Mouse (Mus musculus): ENCODE results near the gene Ceacam16. TPM values are rescaled to one million over a fixed set of nuclear protein-coding genes. Genes with fewer than 3 reads are reported as not detected.

Ceacam16 gene
- polyA plus RNA-seq, 1 experiment: 1.3 TPM

DNA sequence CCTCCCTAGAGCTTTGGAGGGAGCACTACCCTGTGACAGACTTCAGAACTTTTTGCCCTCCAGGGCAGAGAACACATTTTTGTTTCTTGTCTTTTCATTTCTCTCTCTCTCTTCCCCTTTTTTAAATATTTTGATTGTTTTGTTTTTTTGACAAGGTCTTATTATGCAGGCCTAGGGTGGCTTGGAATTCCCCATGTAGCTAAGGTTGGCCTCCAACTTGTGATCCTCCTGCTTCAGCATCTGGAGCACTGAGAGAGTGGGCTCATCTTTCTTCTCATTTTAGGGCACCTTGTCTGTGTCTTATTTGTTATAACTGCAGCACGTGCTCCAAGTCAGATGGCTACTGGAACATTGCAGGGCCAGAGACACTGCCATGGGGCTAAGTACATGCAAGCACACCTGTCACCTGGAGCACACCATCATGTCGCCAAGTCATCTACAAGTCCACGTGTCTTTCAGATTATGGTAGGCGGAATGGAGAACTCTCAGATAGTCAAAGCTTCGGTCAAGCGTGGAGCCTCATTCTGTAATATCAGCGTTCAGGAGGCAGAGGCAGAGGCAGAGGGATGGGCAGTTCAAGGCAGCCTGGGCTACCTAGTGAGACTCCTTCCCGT, 54.6 kb downstream of the Ceacam16 start:
- WGBS: 87% methylated on average over 8 of the region's 8 CpGs
- no peak overlapping the region for H3K4me3 ChIP-seq (ENCODE audit: low read depth, low read length)
- H3K36me3 ChIP-seq (ENCODE audit: control insufficient read depth, insufficient read depth, low read length): peaks cover 45% of the 10 kb centered on the region
- H3K4me1 ChIP-seq (ENCODE audit: control insufficient read depth, insufficient read depth, insufficient read length, low read length): peaks cover 7% of the 10 kb centered on the region; the same call in 1 of the 2 replicates
- TF ChIP-seq POLR2A (IDR thresholded peaks at IDR 0.05; ENCODE audit: low read depth, low read length) (no peak), CTCF (IDR thresholded peaks at IDR 0.05; ENCODE audit: extremely low read depth, insufficient read length, insufficient replicate concordance, low read depth, low read length) (no peak)
- no peak overlapping the region for H3K27ac ChIP-seq (ENCODE audit: insufficient read depth, low read depth, low read length)
- no peaks in the 10 kb centered on the region for H3K27me3 ChIP-seq (ENCODE audit: control insufficient read depth, insufficient read depth, low read length)

DNA sequence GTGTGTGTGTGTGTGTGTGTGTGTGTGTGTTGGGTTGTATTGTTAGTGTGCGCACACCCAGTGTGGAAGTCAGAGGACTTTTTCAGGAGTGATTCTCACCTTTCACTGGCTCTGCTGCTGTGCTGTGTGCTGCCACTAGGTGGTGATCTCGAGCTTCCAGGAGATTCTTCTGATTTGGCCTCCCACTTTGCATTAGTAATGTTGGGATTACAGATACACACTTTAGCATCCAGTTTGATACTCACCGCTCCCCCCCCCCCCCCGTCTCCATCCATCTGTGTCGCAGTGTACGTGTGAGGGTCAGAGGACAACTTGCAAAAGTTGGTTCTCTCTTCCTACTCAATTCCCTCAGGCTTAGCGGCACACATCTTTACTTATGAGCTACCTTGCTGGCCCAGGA, 58.1 kb downstream of the Ceacam16 start:
- peaks cover 10% of the 10 kb centered on the region for H3K36me3 ChIP-seq (ENCODE audit: control insufficient read depth, insufficient read depth, low read length)
- no peaks in the 10 kb centered on the region for H3K27me3 ChIP-seq (ENCODE audit: control insufficient read depth, insufficient read depth, low read length)
- no peak overlapping the region for H3K4me3 ChIP-seq (ENCODE audit: low read depth, low read length)
- peaks cover 7% of the 10 kb centered on the region; the same call in 1 of the 2 replicates for H3K4me1 ChIP-seq (ENCODE audit: control insufficient read depth, insufficient read depth, insufficient read length, low read length)
- 20% methylated on average over 7 of the region's 7 CpGs for WGBS
- no peak for TF ChIP-seq POLR2A (IDR thresholded peaks at IDR 0.05; ENCODE audit: low read depth, low read length)
- TF ChIP-seq CTCF (IDR thresholded peaks at IDR 0.05; ENCODE audit: extremely low read depth, insufficient read length, insufficient replicate concordance, low read depth, low read length): peak; percentile 85; the same call in 1 of the 2 replicates
- no peak overlapping the region for H3K27ac ChIP-seq (ENCODE audit: insufficient read depth, low read depth, low read length)

Other genes starting within 250 kb of the Ceacam16 start
- gene Relb, start 231.9 kb downstream of the Ceacam16 start, polyA plus RNA-seq (2012; rRNA removed): 47.2 and 144 TPM in 2 replicates
- gene Clptm1, start 196.3 kb downstream of the Ceacam16 start, polyA plus RNA-seq (2012; rRNA removed): 70.5 and 141 TPM in 2 replicates
- gene Apoc2, start 183.4 kb downstream of the Ceacam16 start, polyA plus RNA-seq (2012; rRNA removed): 1,337 and 1,661 TPM in 2 replicates
- 0.37 and 0.69 TPM in 2 replicates for gene Gm44805, start 179.9 kb downstream of the Ceacam16 start, polyA plus RNA-seq (2012; rRNA removed)
- 0.33 and 1.4 TPM in 2 replicates for gene Apoc4, start 179.8 kb downstream of the Ceacam16 start, polyA plus RNA-seq (2012; rRNA removed)
- not detected in 2 replicates for gene Apoc1, start 168.6 kb downstream of the Ceacam16 start, polyA plus RNA-seq (2012; rRNA removed)
- 591 and 688 TPM in 2 replicates for gene Apoe, start 162.1 kb downstream of the Ceacam16 start, polyA plus RNA-seq (2012; rRNA removed)
- 62.8 and 72.9 TPM in 2 replicates for gene Tomm40, start 145.9 kb downstream of the Ceacam16 start, polyA plus RNA-seq (2012; rRNA removed)
- gene Nectin2, start 110.8 kb downstream of the Ceacam16 start, polyA plus RNA-seq (2012; rRNA removed): 128 and 208 TPM in 2 replicates
- gene Bcam, start 90.3 kb downstream of the Ceacam16 start, polyA plus RNA-seq (2012; rRNA removed): 18.6 and 20.3 TPM in 2 replicates
- gene Cblc, start 64.5 kb downstream of the Ceacam16 start, polyA plus RNA-seq (2012; rRNA removed): 56.7 and 145 TPM in 2 replicates
- 169 and 226 TPM in 2 replicates for gene Bcl3, start 38.5 kb downstream of the Ceacam16 start, polyA plus RNA-seq (2012; rRNA removed)
- gene Gm19345, start 9.3 kb downstream of the Ceacam16 start, polyA plus RNA-seq (2012; rRNA removed): 0.13 TPM in 1 of 2 replicates, not detected in the other
- not detected in 2 replicates for gene Ceacam19, start 26.7 kb upstream of the Ceacam16 start, polyA plus RNA-seq (2012; rRNA removed)
- 5.7 and 14.3 TPM in 2 replicates for gene Pvr, start 59.9 kb upstream of the Ceacam16 start, polyA plus RNA-seq (2012; rRNA removed)
- gene Igsf23, start 89.5 kb upstream of the Ceacam16 start, polyA plus RNA-seq (2012; rRNA removed): 87.9 and 185 TPM in 2 replicates
- 48.9 and 179 TPM in 2 replicates for gene Ceacam20, start 104.1 kb upstream of the Ceacam16 start, polyA plus RNA-seq (2012; rRNA removed)
- 1.8 and 6.6 TPM in 2 replicates for gene Nlrp9b, start 130.2 kb upstream of the Ceacam16 start, polyA plus RNA-seq (2012; rRNA removed)
- gene Vmn1r91, start 238.4 kb upstream of the Ceacam16 start, polyA plus RNA-seq (2012; rRNA removed): 0.08 and 0.14 TPM in 2 replicates